ENCODE assay signal across 7 mouse cellular contexts in genomic region chr11:6406251-6407161, GRCm38 (mm10). TPM values are rescaled to one million over a fixed set of nuclear protein-coding genes. Genes with fewer than 3 reads are reported as not detected.
DNase-seq lines count a peak whose midpoint lies in the region; ATAC-seq and TF ChIP-seq lines count a peak whose summit lies in the region.

No protein-coding gene starts in this region.

- H3K4me2 ChIP-seq in hindbrain, postnatal 0 days (ENCODE audit: low read depth, low read length): no peak overlapping the region
- no peak overlapping the region; the same call in 1 of the 2 replicates for H3K4me2 ChIP-seq in neural tube, embryonic 12.5 days (replicated peaks)

- 46% methylated on average over 14 of the region's 14 CpGs for WGBS in hindbrain, postnatal 0 days
- WGBS in liver, adult 2 months: 66% methylated on average over 14 of the region's 14 CpGs
- WGBS in neural tube, embryonic 12.5 days: 49% methylated on average over 14 of the region's 14 CpGs

- intact Hi-C loops in gastrocnemius, postnatal 14 days (cut with DNase I; ENCODE audit: low total_unique reads): no loop called here

- H3K79me2 ChIP-seq in liver, adult 2 months (ENCODE audit: control insufficient read depth, insufficient read depth, low read length): no peaks in the 10 kb centered on the region

- peaks cover 5% of the 10 kb centered on the region; the same call in 1 of the 2 replicates for H3K4me1 ChIP-seq in hindbrain, postnatal 0 days (ENCODE audit: insufficient read depth, low read length)
- H3K4me1 ChIP-seq in liver, adult 2 months (ENCODE audit: control insufficient read depth, insufficient read depth, low read length): no peaks in the 10 kb centered on the region
- peaks cover 10% of the 10 kb centered on the region for H3K4me1 ChIP-seq in neural tube, embryonic 12.5 days

- peak overlapping the region; percentile 24; the same call in 1 of the 2 replicates for H3K9ac ChIP-seq in hindbrain, postnatal 0 days (replicated peaks; ENCODE audit: low read length)
- H3K9ac ChIP-seq in liver, adult 2 months (ENCODE audit: low read depth, low read length): 0 out of 2 replicates have a peak overlapping the region, but pooled peaks have one; percentile 27
- no peak overlapping the region for H3K9ac ChIP-seq in neural tube, embryonic 12.5 days

- H3K27me3 ChIP-seq in hindbrain, postnatal 0 days (ENCODE audit: insufficient read depth, low read length): no peaks in the 10 kb centered on the region
- H3K27me3 ChIP-seq in liver, adult 2 months (ENCODE audit: control insufficient read depth, insufficient read depth, low read length): no peaks in the 10 kb centered on the region
- H3K27me3 ChIP-seq in neural tube, embryonic 12.5 days (replicated peaks): no peaks in the 10 kb centered on the region

- no peaks in the 10 kb centered on the region for H3K9me3 ChIP-seq in hindbrain, postnatal 0 days (ENCODE audit: low read length)
- no peaks in the 10 kb centered on the region for H3K9me3 ChIP-seq in neural tube, embryonic 12.5 days

- H3K36me3 ChIP-seq in hindbrain, postnatal 0 days (ENCODE audit: insufficient read depth, low read length): peaks cover 39% of the 10 kb centered on the region; the same call in 1 of the 2 replicates
- H3K36me3 ChIP-seq in liver, adult 2 months (ENCODE audit: control insufficient read depth, insufficient read depth, low read length): peaks cover 8% of the 10 kb centered on the region; the same call in 1 of the 2 replicates
- peaks cover 50% of the 10 kb centered on the region for H3K36me3 ChIP-seq in neural tube, embryonic 12.5 days

- no peak for TF ChIP-seq POLR2A in liver, adult 2 months (IDR thresholded peaks at IDR 0.05; ENCODE audit: extremely low read depth, insufficient read depth, low read length)

- ATAC-seq in hindbrain, postnatal 0 days: peak; percentile 22
- ATAC-seq in neural tube, embryonic 12.5 days (ENCODE audit: low FRiP score, low read depth): no peak

- no peak for TF ChIP-seq CTCF in hindbrain, postnatal 0 days (IDR thresholded peaks at IDR 0.05; ENCODE audit: low read depth)
- TF ChIP-seq CTCF in liver, adult 2 months (IDR thresholded peaks at IDR 0.05; ENCODE audit: low read depth, low read length): no peak

- peak; percentile 81 for DNase-seq in adrenal gland, postnatal 10 days
- peak; percentile 75 to 79 for DNase-seq in cerebellum, postnatal 25 days
- DNase-seq in gastrocnemius, postnatal 14 days: peak; percentile 81
- peak; percentile 52 for DNase-seq in hindbrain, postnatal 0 days (ENCODE audit: low spot score)
- DNase-seq in liver, adult 2 months (ENCODE audit: extremely low read depth, low read depth, low spot score): no peak
- no peak for DNase-seq in T-cell, adult 2 months (ENCODE audit: low spot score)

- peak overlapping the region; percentile 74 for H3K27ac ChIP-seq in hindbrain, postnatal 0 days
- peak overlapping the region; percentile 16; the same call in 1 of the 2 replicates for H3K27ac ChIP-seq in liver, adult 2 months (replicated peaks; ENCODE audit: insufficient read depth, low read depth, low read length)
- peak overlapping the region; percentile 22 for H3K27ac ChIP-seq in neural tube, embryonic 12.5 days

- H3K4me3 ChIP-seq in hindbrain, postnatal 0 days (ENCODE audit: low read length): no peak overlapping the region
- H3K4me3 ChIP-seq in liver, adult 2 months (ENCODE audit: insufficient read depth, low read depth, low read length): no peak overlapping the region
- H3K4me3 ChIP-seq in neural tube, embryonic 12.5 days: no peak overlapping the region

RNA-seq across cellular contexts. Expression of gene Ppia, which starts 8.7 kb away (rescaled TPM):
- total RNA-seq in adrenal gland, postnatal 10 days (2021): 1,000 to 10,000 TPM; 1,588 to 1,631 TPM
- total RNA-seq in gastrocnemius, postnatal 14 days (2021): 100 to 1,000 TPM; 427 to 511 TPM
- 2,267 and 2,460 TPM in 2 replicates for total RNA-seq in hindbrain, postnatal 0 days (2014; rRNA removed)
- polyA plus RNA-seq in hindbrain, postnatal 0 days (2015; fragmentation: Nextera tagmentation; extraction: Ambion mirVana): 5,475 and 5,597 TPM in 2 replicates
- 1,424 and 1,884 TPM in 2 replicates for total RNA-seq in liver, adult 2 months (2014; rRNA removed)
- 454 and 472 TPM in 2 replicates for polyA plus RNA-seq in liver, adult 2 months (2012; rRNA removed)
- polyA plus RNA-seq in neural tube, embryonic 12.5 days (2016; fragmentation: Nextera tagmentation; extraction: Ambion mirVana): 4,309 and 4,532 TPM in 2 replicates

RNA-seq across cellular contexts. Expression of gene Zmiz2, which starts 17.6 kb away (rescaled TPM):
- total RNA-seq in adrenal gland, postnatal 10 days (2021): 10 to 100 TPM; 38.4 to 48.2 TPM
- 10 to 100 TPM; 28.9 to 30.2 TPM for total RNA-seq in gastrocnemius, postnatal 14 days (2021)
- total RNA-seq in hindbrain, postnatal 0 days (2014; rRNA removed): 136 and 149 TPM in 2 replicates
- 27.0 and 29.0 TPM in 2 replicates for polyA plus RNA-seq in hindbrain, postnatal 0 days (2015; fragmentation: Nextera tagmentation; extraction: Ambion mirVana)
- 3.0 and 4.4 TPM in 2 replicates for total RNA-seq in liver, adult 2 months (2014; rRNA removed)
- 14.7 and 15.2 TPM in 2 replicates for polyA plus RNA-seq in liver, adult 2 months (2012; rRNA removed)
- 23.9 and 24.1 TPM in 2 replicates for polyA plus RNA-seq in neural tube, embryonic 12.5 days (2016; fragmentation: Nextera tagmentation; extraction: Ambion mirVana)

RNA-seq across cellular contexts. Expression of gene H2afv, which starts 37.7 kb away (rescaled TPM):
- 10 to 100 TPM; 84.9 to 92.0 TPM for total RNA-seq in adrenal gland, postnatal 10 days (2021)
- 10 to 100 TPM; 41.3 to 46.3 TPM for total RNA-seq in gastrocnemius, postnatal 14 days (2021)
- total RNA-seq in hindbrain, postnatal 0 days (2014; rRNA removed): 75.5 and 95.0 TPM in 2 replicates
- polyA plus RNA-seq in hindbrain, postnatal 0 days (2015; fragmentation: Nextera tagmentation; extraction: Ambion mirVana): 251 and 254 TPM in 2 replicates
- 35.8 and 44.4 TPM in 2 replicates for total RNA-seq in liver, adult 2 months (2014; rRNA removed)
- 30.9 and 31.1 TPM in 2 replicates for polyA plus RNA-seq in liver, adult 2 months (2012; rRNA removed)
- polyA plus RNA-seq in neural tube, embryonic 12.5 days (2016; fragmentation: Nextera tagmentation; extraction: Ambion mirVana): 580 and 625 TPM in 2 replicates

Comparison
In these comparisons a context has a peak if more than half of its experiments do, and no peak if none do; other contexts are left out.
1. DNase-seq: peak in adrenal gland, postnatal 10 days (single experiment), cerebellum, postnatal 25 days (2 of 2), gastrocnemius, postnatal 14 days (single experiment) and hindbrain, postnatal 0 days (single experiment); none in liver, adult 2 months (single experiment) and T-cell, adult 2 months (single experiment).
2. H3K27ac ChIP-seq: peak in every context shown above with its lines; median percentile 74 in hindbrain, postnatal 0 days; 22 in neural tube, embryonic 12.5 days; 16 in liver, adult 2 months.